Mouse (Mus musculus): Measurements from ENCODE around the gene Socs1. TPM values are rescaled to one million over a fixed set of nuclear protein-coding genes. Genes with fewer than 3 reads are reported as not detected.
"Not testable (repeated sequence)": the region's sequence is repeated elsewhere in the genome, so short reads cannot be mapped to it uniquely, and the experiment has no call there.

Gene Socs1
- 1 to 10 TPM in 1 of 2 experiments, under 1 TPM in 1; 0.40 to 1.5 TPM for total RNA-seq (2021)
- long read RNA-seq, experiment 1, partial matches to known transcripts: 0 of 4 reads
- long read RNA-seq, experiment 1, other reads (novel, unspliced or antisense): 0 of 4 reads
- long read RNA-seq, experiment 2, partial matches to known transcripts: 0 of 2 reads
- long read RNA-seq, experiment 2, other reads (novel, unspliced or antisense): 1 of 2 reads

GRCm38 (mm10) chr16:10785371-10786231 lies at the start of gene Socs1:
TSS of gene Socs1 (minus strand) at chr16:10785536.
- peak; percentile 90 for DNase-seq
- intact Hi-C loops (cut with DNase I; ENCODE audit: low total_unique reads): loop anchor here (5.0 kb wide), 2 partner anchors 123 to 218 kb away; no protein-coding TSS in a partner anchor

- intact Hi-C loops (cut with DNase I; ENCODE audit: low total_unique reads): no loop called here
- DNase-seq: no peak
Measured at GRCm38 (mm10) chr16:10834542-10834910, 49.2 kb upstream of the Socs1 start.

GRCm38 (mm10) chr16:10828461-10828805 lies 43.1 kb upstream of the Socs1 start:
- intact Hi-C loops (cut with DNase I; ENCODE audit: low total_unique reads): no loop called here
- DNase-seq: no peak

GRCm38 (mm10) chr16:10827766-10828460 lies 42.6 kb upstream of the Socs1 start:
- no peak for DNase-seq
- intact Hi-C loops (cut with DNase I; ENCODE audit: low total_unique reads): no loop called here

- no peak for DNase-seq
- intact Hi-C loops (cut with DNase I; ENCODE audit: low total_unique reads): no loop called here
Measured at GRCm38 (mm10) chr16:10827269-10827668, 41.9 kb upstream of the Socs1 start.

GRCm38 (mm10) chr16:10825840-10826239 lies 40.5 kb upstream of the Socs1 start:
- intact Hi-C loops (cut with DNase I; ENCODE audit: low total_unique reads): no loop called here

GRCm38 (mm10) chr16:10824536-10824935 lies 39.2 kb upstream of the Socs1 start:
- DNase-seq: no peak
- intact Hi-C loops (cut with DNase I; ENCODE audit: low total_unique reads): no loop called here

More at GRCm38 (mm10) chr16:10825840-10826239, 40.5 kb upstream of the Socs1 start:
- DNase-seq: no peak

GRCm38 (mm10) chr16:10821387-10821786 lies 36.1 kb upstream of the Socs1 start:
- DNase-seq: no peak
- intact Hi-C loops (cut with DNase I; ENCODE audit: low total_unique reads): no loop called here

- no peak for DNase-seq
- intact Hi-C loops (cut with DNase I; ENCODE audit: low total_unique reads): no loop called here
Measured at GRCm38 (mm10) chr16:10819966-10820365, 34.6 kb upstream of the Socs1 start.

- intact Hi-C loops (cut with DNase I; ENCODE audit: low total_unique reads): no loop called here
- DNase-seq: no peak
Measured at GRCm38 (mm10) chr16:10818579-10819135, 33.3 kb upstream of the Socs1 start.

- intact Hi-C loops (cut with DNase I; ENCODE audit: low total_unique reads): no loop called here
- DNase-seq: no peak
Measured at GRCm38 (mm10) chr16:10814864-10815263, 29.5 kb upstream of the Socs1 start.

- no peak for DNase-seq
- intact Hi-C loops (cut with DNase I; ENCODE audit: low total_unique reads): no loop called here
Measured at GRCm38 (mm10) chr16:10813726-10814125, 28.4 kb upstream of the Socs1 start.

GRCm38 (mm10) chr16:10812865-10813371 lies 27.6 kb upstream of the Socs1 start, which contains the start of gene Gm11172:
TSS of gene Gm11172 (plus strand) at chr16:10812915.
- intact Hi-C loops (cut with DNase I; ENCODE audit: low total_unique reads): no loop called here
- DNase-seq: no peak

- intact Hi-C loops (cut with DNase I; ENCODE audit: low total_unique reads): no loop called here
- no peak for DNase-seq
Measured at GRCm38 (mm10) chr16:10810376-10810775, 25.0 kb upstream of the Socs1 start.

GRCm38 (mm10) chr16:10805789-10806527 lies 20.6 kb upstream of the Socs1 start, which contains the start of gene Prm1:
TSS of gene Prm1 (minus strand) at chr16:10805839.
- no peak for DNase-seq
- intact Hi-C loops (cut with DNase I; ENCODE audit: low total_unique reads): no loop called here

GRCm38 (mm10) chr16:10802420-10802819 lies 17.1 kb upstream of the Socs1 start:
- DNase-seq; intact Hi-C loops (cut with DNase I; ENCODE audit: low total_unique reads): not testable (repeated sequence)

GRCm38 (mm10) chr16:10796034-10796433 lies 10.7 kb upstream of the Socs1 start, which contains the start of gene Prm2:
TSS of gene Prm2 (minus strand) at chr16:10796134.
- intact Hi-C loops (cut with DNase I; ENCODE audit: low total_unique reads): no loop called here
- DNase-seq: no peak

GRCm38 (mm10) chr16:10790702-10791101 lies 5.4 kb upstream of the Socs1 start, which contains the start of gene Prm3:
TSS of gene Prm3 (minus strand) at chr16:10790914.
- intact Hi-C loops (cut with DNase I; ENCODE audit: low total_unique reads): no loop called here

GRCm38 (mm10) chr16:10788866-10789265 lies 3.5 kb upstream of the Socs1 start:
- intact Hi-C loops (cut with DNase I; ENCODE audit: low total_unique reads): loop anchor here (5.0 kb wide), 2 partner anchors 127 to 222 kb away; no protein-coding TSS in a partner anchor
- no peak for DNase-seq

More at GRCm38 (mm10) chr16:10790702-10791101, 5.4 kb upstream of the Socs1 start, which contains the start of gene Prm3:
- DNase-seq: no peak

Data from gastrocnemius, postnatal 14 days (tissue).